Mouse (Mus musculus): Measurements from ENCODE around the gene Eipr1. TPM values are rescaled to one million over a fixed set of nuclear protein-coding genes. Genes with fewer than 3 reads are reported as not detected.

Eipr1 gene
- total and polyA plus RNA-seq, 2 experiments = 6.7 to 18.1 TPM

GRCm38 (mm10) chr12:28792613-28793012 lies 41.0 kb downstream of the Eipr1 start:
- H3K27me3 ChIP-seq (ENCODE audit: control insufficient read depth, insufficient read depth, low read length) = no peaks in the 10 kb centered on the region
- H3K4me3 ChIP-seq (ENCODE audit: insufficient read depth, low read depth, low read length) = no peak overlapping the region
- no peaks in the 10 kb centered on the region; the same call in 1 of the 2 replicates for H3K79me2 ChIP-seq (ENCODE audit: control insufficient read depth, insufficient read depth, low read length)
- H3K4me1 ChIP-seq (ENCODE audit: control insufficient read depth, insufficient read depth, low read length) = peaks cover 1% of the 10 kb centered on the region; the same call in 1 of the 2 replicates
- whole genome bisulfite sequencing = 92% methylated on average over 3 of the region's 3 CpGs
- TF ChIP-seq CTCF (IDR thresholded peaks at IDR 0.05; ENCODE audit: low read depth, low read length) (no peak), POLR2A (IDR thresholded peaks at IDR 0.05; ENCODE audit: extremely low read depth, insufficient read depth, low read length) (no peak)
- no peak overlapping the region for H3K9ac ChIP-seq (ENCODE audit: low read depth, low read length)
- DNase-seq (ENCODE audit: extremely low read depth, low read depth, low spot score) = no peak
- H3K36me3 ChIP-seq (ENCODE audit: control insufficient read depth, insufficient read depth, low read length) = no peaks in the 10 kb centered on the region
- H3K27ac ChIP-seq (replicated peaks; ENCODE audit: insufficient read depth, low read depth, low read length) = no peak overlapping the region

- Histone ChIP-seq H3K4me1 (ENCODE audit: control insufficient read depth, insufficient read depth, low read length) (peaks cover 1% of the 10 kb centered on the region; the same call in 1 of the 2 replicates), H3K36me3 (ENCODE audit: control insufficient read depth, insufficient read depth, low read length) (no peaks in the 10 kb centered on the region), H3K27me3 (ENCODE audit: control insufficient read depth, insufficient read depth, low read length) (no peaks in the 10 kb centered on the region), H3K9ac (ENCODE audit: low read depth, low read length) (no peak overlapping the region), H3K27ac (replicated peaks; ENCODE audit: insufficient read depth, low read depth, low read length) (no peak overlapping the region), H3K4me3 (ENCODE audit: insufficient read depth, low read depth, low read length) (no peak overlapping the region), H3K79me2 (ENCODE audit: control insufficient read depth, insufficient read depth, low read length) (no peaks in the 10 kb centered on the region; the same call in 1 of the 2 replicates)
- TF ChIP-seq CTCF (IDR thresholded peaks at IDR 0.05; ENCODE audit: low read depth, low read length) (no peak), POLR2A (IDR thresholded peaks at IDR 0.05; ENCODE audit: extremely low read depth, insufficient read depth, low read length) (no peak)
- DNase-seq (ENCODE audit: extremely low read depth, low read depth, low spot score) = no peak
- 86% methylated on average over 2 of the region's 2 CpGs for WGBS
Observed at GRCm38 (mm10) chr12:28793715-28794114, 42.1 kb downstream of the Eipr1 start.

GRCm38 (mm10) chr12:28795041-28795440 lies 43.4 kb downstream of the Eipr1 start:
- no peak for DNase-seq (ENCODE audit: extremely low read depth, low read depth, low spot score)
- 86% methylated on average over 3 of the region's 3 CpGs for WGBS
- H3K36me3 ChIP-seq (ENCODE audit: control insufficient read depth, insufficient read depth, low read length) = no peaks in the 10 kb centered on the region
- H3K9ac ChIP-seq (ENCODE audit: low read depth, low read length) = no peak overlapping the region
- H3K27me3 ChIP-seq (ENCODE audit: control insufficient read depth, insufficient read depth, low read length) = no peaks in the 10 kb centered on the region
- H3K79me2 ChIP-seq (ENCODE audit: control insufficient read depth, insufficient read depth, low read length) = no peaks in the 10 kb centered on the region; the same call in 1 of the 2 replicates
- no peak overlapping the region for H3K27ac ChIP-seq (replicated peaks; ENCODE audit: insufficient read depth, low read depth, low read length)
- TF ChIP-seq CTCF (IDR thresholded peaks at IDR 0.05; ENCODE audit: low read depth, low read length) (no peak), POLR2A (IDR thresholded peaks at IDR 0.05; ENCODE audit: extremely low read depth, insufficient read depth, low read length) (no peak)
- peaks cover 6% of the 10 kb centered on the region for H3K4me1 ChIP-seq (ENCODE audit: control insufficient read depth, insufficient read depth, low read length)
- no peak overlapping the region for H3K4me3 ChIP-seq (ENCODE audit: insufficient read depth, low read depth, low read length)

GRCm38 (mm10) chr12:28796881-28797420 lies 45.3 kb downstream of the Eipr1 start:
- H3K27me3 ChIP-seq (ENCODE audit: control insufficient read depth, insufficient read depth, low read length) = no peaks in the 10 kb centered on the region
- H3K79me2 ChIP-seq (ENCODE audit: control insufficient read depth, insufficient read depth, low read length) = no peaks in the 10 kb centered on the region; the same call in 1 of the 2 replicates
- TF ChIP-seq CTCF (IDR thresholded peaks at IDR 0.05; ENCODE audit: low read depth, low read length) = no peak
- TF ChIP-seq POLR2A (IDR thresholded peaks at IDR 0.05; ENCODE audit: extremely low read depth, insufficient read depth, low read length) = no peak
- H3K27ac ChIP-seq (replicated peaks; ENCODE audit: insufficient read depth, low read depth, low read length) = no peak overlapping the region
- H3K36me3 ChIP-seq (ENCODE audit: control insufficient read depth, insufficient read depth, low read length) = no peaks in the 10 kb centered on the region
- DNase-seq (ENCODE audit: extremely low read depth, low read depth, low spot score) = no peak
- no peak overlapping the region for H3K9ac ChIP-seq (ENCODE audit: low read depth, low read length)
- peaks cover 19% of the 10 kb centered on the region for H3K4me1 ChIP-seq (ENCODE audit: control insufficient read depth, insufficient read depth, low read length)
- H3K4me3 ChIP-seq (ENCODE audit: insufficient read depth, low read depth, low read length) = no peak overlapping the region

GRCm38 (mm10) chr12:28799798-28800411 lies 48.3 kb downstream of the Eipr1 start:
- H3K4me1 ChIP-seq (ENCODE audit: control insufficient read depth, insufficient read depth, low read length) = peaks cover 25% of the 10 kb centered on the region
- peak overlapping the region; percentile 50 for H3K27ac ChIP-seq (replicated peaks; ENCODE audit: insufficient read depth, low read depth, low read length)
- no peaks in the 10 kb centered on the region for H3K36me3 ChIP-seq (ENCODE audit: control insufficient read depth, insufficient read depth, low read length)
- no peak overlapping the region for H3K4me3 ChIP-seq (ENCODE audit: insufficient read depth, low read depth, low read length)
- H3K79me2 ChIP-seq (ENCODE audit: control insufficient read depth, insufficient read depth, low read length) = no peaks in the 10 kb centered on the region; the same call in 1 of the 2 replicates
- no peak for DNase-seq (ENCODE audit: extremely low read depth, low read depth, low spot score)
- no peak overlapping the region for H3K9ac ChIP-seq (ENCODE audit: low read depth, low read length)
- TF ChIP-seq CTCF (IDR thresholded peaks at IDR 0.05; ENCODE audit: low read depth, low read length) (no peak), POLR2A (IDR thresholded peaks at IDR 0.05; ENCODE audit: extremely low read depth, insufficient read depth, low read length) (no peak)
- WGBS = 73% methylated on average over 11 of the region's 11 CpGs
- H3K27me3 ChIP-seq (ENCODE audit: control insufficient read depth, insufficient read depth, low read length) = no peaks in the 10 kb centered on the region

- Histone ChIP-seq H3K79me2 (ENCODE audit: control insufficient read depth, insufficient read depth, low read length) (no peaks in the 10 kb centered on the region; the same call in 1 of the 2 replicates), H3K9ac (ENCODE audit: low read depth, low read length) (0 out of 2 replicates have a peak overlapping the region, but pooled peaks have one; percentile 8), H3K4me3 (ENCODE audit: insufficient read depth, low read depth, low read length) (peak overlapping the region; percentile 30; the same call in 1 of the 2 replicates), H3K27ac (replicated peaks; ENCODE audit: insufficient read depth, low read depth, low read length) (peak overlapping the region; percentile 50), H3K27me3 (ENCODE audit: control insufficient read depth, insufficient read depth, low read length) (no peaks in the 10 kb centered on the region), H3K36me3 (ENCODE audit: control insufficient read depth, insufficient read depth, low read length) (no peaks in the 10 kb centered on the region), H3K4me1 (ENCODE audit: control insufficient read depth, insufficient read depth, low read length) (peaks cover 30% of the 10 kb centered on the region)
- TF ChIP-seq CTCF (IDR thresholded peaks at IDR 0.05; ENCODE audit: low read depth, low read length) = no peak
- TF ChIP-seq POLR2A (IDR thresholded peaks at IDR 0.05; ENCODE audit: extremely low read depth, insufficient read depth, low read length) = no peak
- peak; percentile 90 for DNase-seq (ENCODE audit: extremely low read depth, low read depth, low spot score)
- WGBS = 9% methylated on average over 4 of the region's 4 CpGs
Observed at GRCm38 (mm10) chr12:28800423-28800822, 48.8 kb downstream of the Eipr1 start.

Data from liver, adult 2 months (tissue).